Mouse (Mus musculus) spleen, postnatal 14 days (tissue): ENCODE results near the gene Smim22.
A peak's percentile ranks its signal among the peaks of the same experiment; 100 is the strongest.

ENCODE experiments used
- DNase-seq, 2 experiments: peaks; one replicate each; pipeline ENCODE4 v3.0.0; 2021 to 2022; ENCODE audit warnings: low spot score in 2 of 2

Gene Smim22

GRCm38 (mm10) chr16:5008076-5008475 lies 988 bp downstream of the Smim22 start:
- DNase-seq = no peak

- DNase-seq = no peak
Measured at GRCm38 (mm10) chr16:5010371-5010935, 3.4 kb downstream of the Smim22 start.

GRCm38 (mm10) chr16:5011285-5011684 lies 4.2 kb downstream of the Smim22 start:
- DNase-seq = peak in 1 of 2 experiments; percentile 25

GRCm38 (mm10) chr16:5012036-5013005 lies 5.2 kb downstream of the Smim22 start:
- DNase-seq = no peak

- DNase-seq = peak; percentile 92 to 93
Measured at GRCm38 (mm10) chr16:5013054-5013838, 6.2 kb downstream of the Smim22 start, which contains the start of gene Rogdi. Gene Rogdi (minus strand): TSS chr16:5013553.

- DNase-seq = no peak
Measured at GRCm38 (mm10) chr16:5014578-5014977, 7.5 kb downstream of the Smim22 start.

- no peak for DNase-seq
Measured at GRCm38 (mm10) chr16:5024021-5024420, 16.9 kb downstream of the Smim22 start.

- no peak for DNase-seq
Measured at GRCm38 (mm10) chr16:5029847-5030246, 22.8 kb downstream of the Smim22 start.

GRCm38 (mm10) chr16:5035591-5035990 lies 28.5 kb downstream of the Smim22 start:
- DNase-seq = no peak

GRCm38 (mm10) chr16:5036649-5037234 lies 29.7 kb downstream of the Smim22 start:
- no peak for DNase-seq

- no peak for DNase-seq
Measured at GRCm38 (mm10) chr16:5045322-5045721, 38.2 kb downstream of the Smim22 start.

GRCm38 (mm10) chr16:5049182-5049773 lies 42.2 kb downstream of the Smim22 start:
- DNase-seq = no peak

GRCm38 (mm10) chr16:5049774-5050234 lies 42.7 kb downstream of the Smim22 start, which contains the start of the genes Glyr1 and Ubn1:
Gene Glyr1 (minus strand): TSS chr16:5049863.
Gene Ubn1 (plus strand): TSS chr16:5050057.
- peak; percentile 97 to 98 for DNase-seq

GRCm38 (mm10) chr16:5050251-5051110 lies 43.4 kb downstream of the Smim22 start:
- DNase-seq = peak; percentile 52 to 62
